Mouse (Mus musculus): ENCODE measurements around the gene Trpm4. TPM values are rescaled to one million over a fixed set of nuclear protein-coding genes. Genes with fewer than 3 reads are reported as not detected.

The Trpm4 gene
- 5.2 and 6.9 TPM in 2 replicates for polyA plus RNA-seq (2014; fragmentation: Nextera tagmentation; extraction: Ambion mirVana)

- under 1% methylated on average over 38 of the region's 38 CpGs for WGBS
- H3K27ac ChIP-seq (ENCODE audit: low read depth, low read length): 0 out of 2 replicates have a peak within 1 kb of the TSS, but pooled peaks have one; percentile 4
Measured at GRCm38 (mm10) chr7:45333431-45333982, at the start of gene Trpm4. TSS of gene Trpm4 (minus strand) at chr7:45333780.

GRCm38 (mm10) chr7:45376057-45376456, 42.5 kb upstream of the Trpm4 start:
- ATAC-seq (ENCODE audit: low FRiP score) (no peak), DNase-seq (ENCODE audit: low spot score) (no peak)
- 89% methylated on average over 1 of the region's 1 CpGs for WGBS
- Histone ChIP-seq H3K4me3 (ENCODE audit: low read depth, low read length) (no peak overlapping the region), H3K36me3 (ENCODE audit: control insufficient read depth, insufficient read depth, low read length) (peaks cover 25% of the 10 kb centered on the region), H3K9me3 (ENCODE audit: control insufficient read depth, low read length) (no peaks in the 10 kb centered on the region), H3K4me1 (replicated peaks; ENCODE audit: control insufficient read depth, insufficient read depth, low read length) (no peaks in the 10 kb centered on the region), H3K27me3 (ENCODE audit: control insufficient read depth, insufficient read depth, low read length) (no peaks in the 10 kb centered on the region), H3K9ac (ENCODE audit: low read depth, low read length) (no peak overlapping the region), H3K4me2 (replicated peaks; ENCODE audit: low read depth, low read length) (no peak overlapping the region), H3K27ac (ENCODE audit: low read depth, low read length) (no peak overlapping the region)

More at GRCm38 (mm10) chr7:45333431-45333982, at the start of gene Trpm4:
- Histone ChIP-seq H3K27me3 (ENCODE audit: control insufficient read depth, insufficient read depth, low read length) (peaks cover 5% of the 10 kb centered on the region; the same call in 1 of the 2 replicates), H3K4me3 (ENCODE audit: low read depth, low read length) (peak within 1 kb of the TSS; percentile 58), H3K4me2 (replicated peaks; ENCODE audit: low read depth, low read length) (peak within 1 kb of the TSS; percentile 98), H3K4me1 (replicated peaks; ENCODE audit: control insufficient read depth, insufficient read depth, low read length) (peaks cover 8% of the 10 kb centered on the region; the same call in 1 of the 2 replicates), H3K9me3 (ENCODE audit: control insufficient read depth, low read length) (no peaks in the 10 kb centered on the region), H3K36me3 (ENCODE audit: control insufficient read depth, insufficient read depth, low read length) (no peaks in the 10 kb centered on the region), H3K9ac (ENCODE audit: low read depth, low read length) (peak within 1 kb of the TSS; percentile 67)
- peak; percentile 59 for ATAC-seq (ENCODE audit: low FRiP score)
- peak; percentile 81 for DNase-seq (ENCODE audit: low spot score)

- Histone ChIP-seq H3K27ac (ENCODE audit: low read depth, low read length) (no peak overlapping the region), H3K27me3 (ENCODE audit: control insufficient read depth, insufficient read depth, low read length) (peaks cover 4% of the 10 kb centered on the region), H3K9me3 (ENCODE audit: control insufficient read depth, low read length) (no peaks in the 10 kb centered on the region), H3K9ac (ENCODE audit: low read depth, low read length) (no peak overlapping the region), H3K4me3 (ENCODE audit: low read depth, low read length) (no peak overlapping the region), H3K36me3 (ENCODE audit: control insufficient read depth, insufficient read depth, low read length) (peaks cover 19% of the 10 kb centered on the region), H3K4me1 (replicated peaks; ENCODE audit: control insufficient read depth, insufficient read depth, low read length) (0 out of 2 replicates have a peak, but pooled peaks cover 6% of the 10 kb centered on the region), H3K4me2 (replicated peaks; ENCODE audit: low read depth, low read length) (no peak overlapping the region)
- WGBS: 92% methylated on average over 8 of the region's 8 CpGs
- DNase-seq (ENCODE audit: low spot score) (no peak), ATAC-seq (ENCODE audit: low FRiP score) (no peak)
Measured at GRCm38 (mm10) chr7:45374620-45375019, 41.0 kb upstream of the Trpm4 start.

- no peaks in the 10 kb centered on the region for H3K9me3 ChIP-seq (ENCODE audit: control insufficient read depth, low read length)
- whole genome bisulfite sequencing: 92% methylated on average over 5 of the region's 5 CpGs
- ATAC-seq (ENCODE audit: low FRiP score) (no peak), DNase-seq (ENCODE audit: low spot score) (no peak)
- H3K36me3 ChIP-seq (ENCODE audit: control insufficient read depth, insufficient read depth, low read length): peaks cover 16% of the 10 kb centered on the region
- no peak overlapping the region for H3K4me2 ChIP-seq (replicated peaks; ENCODE audit: low read depth, low read length)
- no peak overlapping the region for H3K27ac ChIP-seq (ENCODE audit: low read depth, low read length)
- peaks cover 13% of the 10 kb centered on the region; the same call in 1 of the 2 replicates for H3K4me1 ChIP-seq (replicated peaks; ENCODE audit: control insufficient read depth, insufficient read depth, low read length)
- H3K9ac ChIP-seq (ENCODE audit: low read depth, low read length): no peak overlapping the region
- H3K4me3 ChIP-seq (ENCODE audit: low read depth, low read length): no peak overlapping the region
- H3K27me3 ChIP-seq (ENCODE audit: control insufficient read depth, insufficient read depth, low read length): peaks cover 20% of the 10 kb centered on the region
Measured at GRCm38 (mm10) chr7:45372371-45372770, 38.8 kb upstream of the Trpm4 start.

- peaks cover under 1% of the 10 kb centered on the region; the same call in 1 of the 2 replicates for H3K36me3 ChIP-seq (ENCODE audit: control insufficient read depth, insufficient read depth, low read length)
- DNase-seq (ENCODE audit: low spot score) (peak; percentile 86), ATAC-seq (ENCODE audit: low FRiP score) (peak; percentile 59)
- WGBS: 11% methylated on average over 27 of the region's 28 CpGs
- no peaks in the 10 kb centered on the region for H3K9me3 ChIP-seq (ENCODE audit: control insufficient read depth, low read length)
- peak within 1 kb of the TSS; percentile 36 for H3K4me3 ChIP-seq (ENCODE audit: low read depth, low read length)
- H3K27me3 ChIP-seq (ENCODE audit: control insufficient read depth, insufficient read depth, low read length): peaks cover 20% of the 10 kb centered on the region
- H3K9ac ChIP-seq (ENCODE audit: low read depth, low read length): peak within 1 kb of the TSS; percentile 8
- H3K4me1 ChIP-seq (replicated peaks; ENCODE audit: control insufficient read depth, insufficient read depth, low read length): peaks cover 13% of the 10 kb centered on the region; the same call in 1 of the 2 replicates
- peak within 1 kb of the TSS; percentile 80 for H3K4me2 ChIP-seq (replicated peaks; ENCODE audit: low read depth, low read length)
- H3K27ac ChIP-seq (ENCODE audit: low read depth, low read length): no peak within 1 kb of the TSS
Measured at GRCm38 (mm10) chr7:45370475-45371311, 37.1 kb upstream of the Trpm4 start, which contains the start of gene Lin7b. TSS of gene Lin7b (minus strand) at chr7:45370583.

GRCm38 (mm10) chr7:45369836-45370474, 36.4 kb upstream of the Trpm4 start:
- Histone ChIP-seq H3K9ac (ENCODE audit: low read depth, low read length) (peak overlapping the region; percentile 8), H3K27me3 (ENCODE audit: control insufficient read depth, insufficient read depth, low read length) (peaks cover 20% of the 10 kb centered on the region), H3K9me3 (ENCODE audit: control insufficient read depth, low read length) (no peaks in the 10 kb centered on the region), H3K4me3 (ENCODE audit: low read depth, low read length) (peak overlapping the region; percentile 36), H3K4me2 (replicated peaks; ENCODE audit: low read depth, low read length) (peak overlapping the region; percentile 80), H3K36me3 (ENCODE audit: control insufficient read depth, insufficient read depth, low read length) (no peaks in the 10 kb centered on the region), H3K27ac (ENCODE audit: low read depth, low read length) (no peak overlapping the region), H3K4me1 (replicated peaks; ENCODE audit: control insufficient read depth, insufficient read depth, low read length) (peaks cover 13% of the 10 kb centered on the region; the same call in 1 of the 2 replicates)
- WGBS: 9% methylated on average over 44 of the region's 52 CpGs
- DNase-seq (ENCODE audit: low spot score) (no peak), ATAC-seq (ENCODE audit: low FRiP score) (no peak)

- H3K27me3 ChIP-seq (ENCODE audit: control insufficient read depth, insufficient read depth, low read length): peaks cover 20% of the 10 kb centered on the region
- ATAC-seq (ENCODE audit: low FRiP score) (no peak), DNase-seq (ENCODE audit: low spot score) (no peak)
- no peak overlapping the region for H3K4me3 ChIP-seq (ENCODE audit: low read depth, low read length)
- no peaks in the 10 kb centered on the region for H3K9me3 ChIP-seq (ENCODE audit: control insufficient read depth, low read length)
- no peak overlapping the region for H3K9ac ChIP-seq (ENCODE audit: low read depth, low read length)
- H3K27ac ChIP-seq (ENCODE audit: low read depth, low read length): no peak overlapping the region
- H3K4me1 ChIP-seq (replicated peaks; ENCODE audit: control insufficient read depth, insufficient read depth, low read length): peaks cover 13% of the 10 kb centered on the region; the same call in 1 of the 2 replicates
- peak overlapping the region; percentile 80; the same call in 1 of the 2 replicates for H3K4me2 ChIP-seq (replicated peaks; ENCODE audit: low read depth, low read length)
- 73% methylated on average over 16 of the region's 16 CpGs for WGBS
- no peaks in the 10 kb centered on the region for H3K36me3 ChIP-seq (ENCODE audit: control insufficient read depth, insufficient read depth, low read length)
Measured at GRCm38 (mm10) chr7:45369022-45369745, 35.6 kb upstream of the Trpm4 start.

- peak overlapping the region; percentile 68; the same call in 1 of the 2 replicates for H3K9ac ChIP-seq (ENCODE audit: low read depth, low read length)
- ATAC-seq (ENCODE audit: low FRiP score) (no peak), DNase-seq (ENCODE audit: low spot score) (no peak)
- H3K4me1 ChIP-seq (replicated peaks; ENCODE audit: control insufficient read depth, insufficient read depth, low read length): peaks cover 13% of the 10 kb centered on the region; the same call in 1 of the 2 replicates
- H3K4me3 ChIP-seq (ENCODE audit: low read depth, low read length): peak overlapping the region; percentile 71; the same call in 1 of the 2 replicates
- H3K36me3 ChIP-seq (ENCODE audit: control insufficient read depth, insufficient read depth, low read length): no peaks in the 10 kb centered on the region
- H3K27me3 ChIP-seq (ENCODE audit: control insufficient read depth, insufficient read depth, low read length): peaks cover 26% of the 10 kb centered on the region
- peak overlapping the region; percentile 80 for H3K4me2 ChIP-seq (replicated peaks; ENCODE audit: low read depth, low read length)
- no peaks in the 10 kb centered on the region for H3K9me3 ChIP-seq (ENCODE audit: control insufficient read depth, low read length)
- WGBS: 79% methylated on average over 15 of the region's 15 CpGs
- H3K27ac ChIP-seq (ENCODE audit: low read depth, low read length): no peak overlapping the region
Measured at GRCm38 (mm10) chr7:45368178-45368577, 34.6 kb upstream of the Trpm4 start.

All from hindbrain, embryonic 11.5 days (tissue).